Mouse (Mus musculus) neural tube, embryonic 12.5 days (tissue): ENCODE results near the gene Icosl. TPM values are rescaled to one million over a fixed set of nuclear protein-coding genes. Genes with fewer than 3 reads are reported as not detected.

Experiments
- ATAC-seq: fragments of 200-750 bp; cut with Nextera tagmentation; 2 replicates; pipeline ENCODE4 v1.8.0; 2017; ENCODE audit warnings: low read depth, mild to moderate bottlenecking, moderate TSS enrichment, moderate library complexity; ENCODE audit not compliant: low FRiP score
- H3K27ac ChIP-seq: fragments of 300-500 bp; sonication (generic); 2 replicates; pipeline ENCODE4 v1.5.1; 2016
- H3K27me3 ChIP-seq: fragments of 300-500 bp; sonication (generic); replicated peaks from 2 replicates; pipeline ENCODE4 v1.6.1; 2016; ENCODE audit warnings: mild to moderate bottlenecking
- H3K36me3 ChIP-seq: fragments of 300-500 bp; sonication (generic); 2 replicates; pipeline ENCODE4 v1.6.1; 2016; ENCODE audit warnings: mild to moderate bottlenecking
- H3K4me1 ChIP-seq: fragments of 300-500 bp; sonication (generic); 2 replicates; pipeline ENCODE4 v1.6.1; 2016
- H3K4me2 ChIP-seq: fragments of 300-500 bp; sonication (generic); replicated peaks from 2 replicates; pipeline ENCODE4 v1.6.1; 2016; ENCODE audit warnings: mild to moderate bottlenecking
- H3K4me3 ChIP-seq: fragments of 300-500 bp; sonication (generic); 2 replicates; pipeline ENCODE4 v1.5.1; 2016
- H3K9ac ChIP-seq: fragments of 300-500 bp; sonication (generic); 2 replicates; pipeline ENCODE4 v1.6.1; 2016; ENCODE audit warnings: mild to moderate bottlenecking
- H3K9me3 ChIP-seq: fragments of 300-500 bp; sonication (generic); 2 replicates; pipeline ENCODE4 v1.6.1; 2016; ENCODE audit warnings: mild to moderate bottlenecking
- WGBS: fragments of 180-500 bp; shearing (Covaris S2); methylation state at CpG from one replicate; pipeline ENCODE4 v1.1.7; 2016; 5-methylcytosine and 5-hydroxymethylcytosine counted together
- polyA plus RNA-seq: library from polyadenylated mRNA; unstranded; fragments of >200 nt; fragmentation: Nextera tagmentation; extraction: Ambion mirVana; gene quantifications from 2 replicates; pipeline ENCODE4 v1.2.1, GENCODE M21; 2016

Icosl gene
- polyA plus RNA-seq, 1 experiment from 2014 or later, result 1.3 TPM

GRCm38 (mm10) chr10:78046388-78046787 lies 22.7 kb upstream of the Icosl start:
- H3K27ac ChIP-seq, result no peak overlapping the region
- no peaks in the 10 kb centered on the region for H3K27me3 ChIP-seq
- 0 out of 2 replicates have a peak, but pooled peaks cover 6% of the 10 kb centered on the region for H3K4me1 ChIP-seq
- no peaks in the 10 kb centered on the region for H3K9me3 ChIP-seq
- no peaks in the 10 kb centered on the region for H3K36me3 ChIP-seq
- H3K4me3 ChIP-seq, result no peak overlapping the region
- no peak overlapping the region for H3K9ac ChIP-seq
- 80% methylated on average over 4 of the region's 4 CpGs for WGBS
- ATAC-seq, result no peak
- no peak overlapping the region for H3K4me2 ChIP-seq

- H3K27ac ChIP-seq, result no peak overlapping the region
- no peaks in the 10 kb centered on the region for H3K9me3 ChIP-seq
- H3K27me3 ChIP-seq, result no peaks in the 10 kb centered on the region
- 0 out of 2 replicates have a peak, but pooled peaks cover 5% of the 10 kb centered on the region for H3K4me1 ChIP-seq
- 81% methylated on average over 9 of the region's 10 CpGs for WGBS
- H3K36me3 ChIP-seq, result no peaks in the 10 kb centered on the region
- no peak for ATAC-seq
- no peak overlapping the region for H3K9ac ChIP-seq
- no peak overlapping the region for H3K4me3 ChIP-seq
- no peak overlapping the region for H3K4me2 ChIP-seq
Measured at GRCm38 (mm10) chr10:78048061-78048730, 20.9 kb upstream of the Icosl start.

- 63% methylated on average over 11 of the region's 11 CpGs for WGBS
- no peak for ATAC-seq
- H3K4me2 ChIP-seq, result no peak overlapping the region
Measured at GRCm38 (mm10) chr10:78049519-78050035, 19.5 kb upstream of the Icosl start.

GRCm38 (mm10) chr10:78054633-78055565 lies 14.2 kb upstream of the Icosl start:
- Histone ChIP-seq H3K4me3 (no peak overlapping the region), H3K36me3 (no peaks in the 10 kb centered on the region), H3K9me3 (no peaks in the 10 kb centered on the region), H3K27me3 (no peaks in the 10 kb centered on the region), H3K4me2 (no peak overlapping the region), H3K4me1 (no peaks in the 10 kb centered on the region), H3K9ac (no peak overlapping the region), H3K27ac (no peak overlapping the region)
- WGBS, result 70% methylated on average over 19 of the region's 19 CpGs
- ATAC-seq, result no peak

More at GRCm38 (mm10) chr10:78049519-78050035, 19.5 kb upstream of the Icosl start:
- Histone ChIP-seq H3K4me3 (no peak overlapping the region), H3K27me3 (no peaks in the 10 kb centered on the region), H3K27ac (no peak overlapping the region), H3K9ac (no peak overlapping the region), H3K9me3 (no peaks in the 10 kb centered on the region), H3K36me3 (no peaks in the 10 kb centered on the region), H3K4me1 (no peaks in the 10 kb centered on the region)

- 86% methylated on average over 8 of the region's 8 CpGs for WGBS
- Histone ChIP-seq H3K9me3 (no peaks in the 10 kb centered on the region), H3K27ac (no peak overlapping the region), H3K9ac (no peak overlapping the region), H3K4me1 (no peaks in the 10 kb centered on the region), H3K4me3 (no peak overlapping the region), H3K36me3 (no peaks in the 10 kb centered on the region), H3K4me2 (no peak overlapping the region), H3K27me3 (no peaks in the 10 kb centered on the region)
- no peak for ATAC-seq
Measured at GRCm38 (mm10) chr10:78057056-78057455, 12.0 kb upstream of the Icosl start.

GRCm38 (mm10) chr10:78063122-78063521 lies 6.0 kb upstream of the Icosl start:
- no peak overlapping the region for H3K4me2 ChIP-seq
- no peaks in the 10 kb centered on the region for H3K27me3 ChIP-seq
- H3K9ac ChIP-seq, result no peak overlapping the region
- no peak overlapping the region for H3K27ac ChIP-seq
- H3K4me3 ChIP-seq, result no peak overlapping the region
- H3K36me3 ChIP-seq, result no peaks in the 10 kb centered on the region
- H3K9me3 ChIP-seq, result no peaks in the 10 kb centered on the region
- H3K4me1 ChIP-seq, result no peaks in the 10 kb centered on the region
- ATAC-seq, result no peak
- 87% methylated on average over 9 of the region's 9 CpGs for WGBS

GRCm38 (mm10) chr10:78067226-78067625 lies 1.9 kb upstream of the Icosl start:
- no peak overlapping the region for H3K9ac ChIP-seq
- no peaks in the 10 kb centered on the region for H3K9me3 ChIP-seq
- peaks cover 14% of the 10 kb centered on the region; the same call in 1 of the 2 replicates for H3K4me1 ChIP-seq
- no peaks in the 10 kb centered on the region for H3K36me3 ChIP-seq
- H3K27me3 ChIP-seq, result peaks cover 20% of the 10 kb centered on the region
- 38% methylated on average over 4 of the region's 4 CpGs for WGBS
- no peak for ATAC-seq
- H3K27ac ChIP-seq, result no peak overlapping the region
- H3K4me3 ChIP-seq, result no peak overlapping the region
- H3K4me2 ChIP-seq, result no peak overlapping the region

- Histone ChIP-seq H3K4me2 (peak overlapping the region; percentile 99), H3K4me1 (peaks cover 14% of the 10 kb centered on the region; the same call in 1 of the 2 replicates), H3K4me3 (peak overlapping the region; percentile 57), H3K9ac (no peak overlapping the region), H3K36me3 (no peaks in the 10 kb centered on the region), H3K27me3 (peaks cover 20% of the 10 kb centered on the region), H3K9me3 (no peaks in the 10 kb centered on the region), H3K27ac (no peak overlapping the region)
- no peak for ATAC-seq
- 27% methylated on average over 11 of the region's 11 CpGs for WGBS
Measured at GRCm38 (mm10) chr10:78068541-78068940, 561 bp upstream of the Icosl start.

- H3K4me3 ChIP-seq, result no peak overlapping the region
- 77% methylated on average over 4 of the region's 4 CpGs for WGBS
- no peak overlapping the region for H3K9ac ChIP-seq
- H3K27me3 ChIP-seq, result peaks cover 11% of the 10 kb centered on the region
- no peak overlapping the region for H3K27ac ChIP-seq
- peaks cover 8% of the 10 kb centered on the region; the same call in 1 of the 2 replicates for H3K4me1 ChIP-seq
- ATAC-seq, result no peak
- no peaks in the 10 kb centered on the region for H3K36me3 ChIP-seq
- no peaks in the 10 kb centered on the region for H3K9me3 ChIP-seq
- H3K4me2 ChIP-seq, result no peak overlapping the region
Measured at GRCm38 (mm10) chr10:78074151-78074550, 5.0 kb downstream of the Icosl start.

- 81% methylated on average over 11 of the region's 11 CpGs for WGBS
- Histone ChIP-seq H3K4me3 (no peak overlapping the region), H3K9ac (no peak overlapping the region), H3K27ac (no peak overlapping the region), H3K27me3 (peaks cover 5% of the 10 kb centered on the region), H3K36me3 (no peaks in the 10 kb centered on the region), H3K9me3 (no peaks in the 10 kb centered on the region), H3K4me1 (peaks cover under 1% of the 10 kb centered on the region; the same call in 1 of the 2 replicates), H3K4me2 (no peak overlapping the region)
- no peak for ATAC-seq
Measured at GRCm38 (mm10) chr10:78074977-78075376, 5.9 kb downstream of the Icosl start.

- ATAC-seq, result no peak
Measured at GRCm38 (mm10) chr10:78077862-78078261, 8.8 kb downstream of the Icosl start.

GRCm38 (mm10) chr10:78078276-78078675 lies 9.2 kb downstream of the Icosl start:
- Histone ChIP-seq H3K4me2 (no peak overlapping the region), H3K27me3 (no peaks in the 10 kb centered on the region), H3K9ac (no peak overlapping the region), H3K9me3 (no peaks in the 10 kb centered on the region), H3K4me3 (no peak overlapping the region), H3K4me1 (no peaks in the 10 kb centered on the region), H3K27ac (no peak overlapping the region), H3K36me3 (no peaks in the 10 kb centered on the region)
- no peak for ATAC-seq
- 85% methylated on average over 5 of the region's 5 CpGs for WGBS

More at GRCm38 (mm10) chr10:78077862-78078261, 8.8 kb downstream of the Icosl start:
- no peak overlapping the region for H3K4me2 ChIP-seq
- H3K36me3 ChIP-seq, result no peaks in the 10 kb centered on the region
- H3K27ac ChIP-seq, result no peak overlapping the region
- H3K9ac ChIP-seq, result no peak overlapping the region
- WGBS, result 81% methylated on average over 9 of the region's 9 CpGs
- no peaks in the 10 kb centered on the region for H3K27me3 ChIP-seq
- no peak overlapping the region for H3K4me3 ChIP-seq
- H3K4me1 ChIP-seq, result no peaks in the 10 kb centered on the region
- H3K9me3 ChIP-seq, result no peaks in the 10 kb centered on the region
